Mouse (Mus musculus): Measurements from ENCODE around the gene Rps13.

DNA sequence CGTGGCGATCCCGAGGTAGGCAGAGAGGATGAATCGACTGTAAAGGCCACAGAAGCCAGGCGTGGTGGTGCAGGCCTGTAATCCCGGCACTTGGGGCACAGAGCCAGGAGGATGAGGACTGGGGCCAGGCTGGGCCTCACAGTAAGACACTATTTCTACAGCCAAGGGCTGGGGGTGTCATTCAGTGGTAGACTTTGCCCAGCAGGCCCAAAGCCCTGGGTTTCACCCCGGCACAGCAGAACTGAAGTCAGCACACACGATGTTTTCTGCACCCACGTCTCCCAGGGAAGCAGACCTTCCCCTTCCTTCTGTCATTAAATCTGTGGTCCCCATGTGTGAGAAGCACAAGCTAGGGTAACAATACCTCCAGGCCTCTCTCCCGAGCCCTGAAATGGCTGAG is 35.6 kb downstream of the Rps13 start:
- TF ChIP-seq CTCF (IDR thresholded peaks at IDR 0.05; ENCODE audit: control insufficient read depth, insufficient read depth, insufficient read length) (no peak), MYOG (IDR thresholded peaks at IDR 0.05; ENCODE audit: control insufficient read depth, extremely low read depth, insufficient read length) (no peak), MYOD1 (IDR thresholded peaks at IDR 0.05; ENCODE audit: control insufficient read depth, insufficient read length, low read depth) (no peak)

Measured in C2C12 (cell line).